Mouse (Mus musculus): ENCODE measurements around the gene Src.
"Not testable (repeated sequence)": the region's sequence is repeated elsewhere in the genome, so short reads cannot be mapped to it uniquely, and the experiment has no call there.

Gene Src

DNA sequence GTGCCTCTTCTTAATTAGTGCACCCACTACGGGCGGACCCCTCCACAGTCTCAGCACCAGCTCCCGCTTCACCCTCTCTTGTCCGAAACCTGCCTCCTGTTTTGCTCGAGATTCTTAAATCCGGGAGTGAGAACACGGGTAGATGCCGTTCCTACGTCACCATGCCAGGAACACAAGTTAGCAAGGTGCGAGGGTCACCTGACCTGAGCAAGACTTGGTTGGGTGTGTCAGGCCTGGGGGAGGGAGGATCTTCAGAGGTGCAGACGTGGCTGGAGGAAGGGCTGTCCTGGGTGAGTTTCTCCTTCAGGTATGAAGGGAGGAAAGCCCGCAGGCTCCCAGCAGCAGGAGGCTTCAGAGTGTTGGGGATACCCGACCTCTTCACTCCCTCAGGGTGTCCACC is at the start of gene Src:
TSS of gene Src (plus strand) at position 239 of the 400 bp plus-strand sequence.
- in situ Hi-C loops (cut with MboI; ENCODE audit: low sequenced_read_pairs): no loop called here

GRCm38 (mm10) chr2:157371696-157372095 is 46.5 kb upstream of the Src start:
- in situ Hi-C loops (cut with MboI; ENCODE audit: low sequenced_read_pairs): no loop called here

GRCm38 (mm10) chr2:157373681-157374080 is 44.6 kb upstream of the Src start:
- in situ Hi-C loops (cut with MboI; ENCODE audit: low sequenced_read_pairs): no loop called here

DNA sequence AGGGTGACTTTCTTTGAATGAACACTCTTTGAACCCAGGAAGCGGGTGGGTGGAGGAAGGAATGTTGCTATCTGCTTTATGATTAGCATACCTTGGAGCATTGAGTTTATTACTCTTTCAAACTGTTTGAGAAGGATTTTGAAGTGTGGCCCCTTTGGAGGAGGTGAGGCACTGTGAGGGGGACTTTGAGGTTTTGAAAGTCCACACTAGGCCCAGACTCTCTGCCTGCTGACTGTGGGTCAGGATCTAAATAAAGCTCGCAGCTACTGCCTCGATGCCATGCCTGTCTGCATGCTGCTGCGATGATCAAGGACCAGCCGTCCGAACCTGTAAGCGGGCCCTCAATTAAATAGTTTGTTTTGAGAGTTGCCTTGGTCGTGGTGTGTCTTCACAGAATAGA is 43.2 kb upstream of the Src start:
- in situ Hi-C loops (cut with MboI; ENCODE audit: low sequenced_read_pairs): no loop called here

- in situ Hi-C loops (cut with MboI; ENCODE audit: low sequenced_read_pairs): no loop called here
Measured at GRCm38 (mm10) chr2:157375794-157376757, 42.2 kb upstream of the Src start.

GRCm38 (mm10) chr2:157376995-157377394 is 41.2 kb upstream of the Src start:
- in situ Hi-C loops (cut with MboI; ENCODE audit: low sequenced_read_pairs): no loop called here

- in situ Hi-C loops (cut with MboI; ENCODE audit: low sequenced_read_pairs): no loop called here
Measured at GRCm38 (mm10) chr2:157384836-157385235, 33.4 kb upstream of the Src start.

DNA sequence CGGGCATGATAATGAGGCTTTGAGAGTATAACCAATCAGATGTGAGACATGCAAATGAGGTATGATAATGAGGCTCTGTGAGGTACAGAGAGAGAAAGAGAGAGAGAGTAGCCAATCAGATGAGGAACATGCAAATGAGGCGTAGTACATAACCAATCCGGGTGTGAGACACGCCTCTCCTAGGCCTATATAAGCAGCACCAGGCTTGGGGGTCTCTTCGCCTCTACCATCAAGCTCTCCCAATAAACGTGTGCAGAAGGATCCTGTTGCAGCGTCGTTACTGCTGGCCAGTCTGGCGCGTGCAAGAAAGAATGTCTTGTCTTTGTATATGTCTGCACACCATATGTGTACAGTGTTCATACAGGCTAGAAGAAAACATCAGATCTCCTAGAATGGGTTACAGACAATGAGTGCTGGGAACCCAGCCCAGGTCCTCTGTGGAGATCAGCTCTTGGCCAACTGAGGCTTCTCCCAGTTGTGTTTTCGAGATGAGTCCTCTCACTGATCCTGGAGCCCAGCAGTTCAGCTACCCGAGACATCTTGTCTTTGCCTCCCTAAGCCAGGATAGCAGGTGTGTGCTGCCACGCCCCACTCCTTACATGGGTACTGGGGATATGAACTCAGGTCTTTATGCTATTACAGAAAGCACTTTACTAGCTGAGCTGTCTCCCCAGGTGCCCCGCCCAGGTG is 29.2 kb upstream of the Src start:
- in situ Hi-C loops (cut with MboI; ENCODE audit: low sequenced_read_pairs): not testable (repeated sequence)

DNA sequence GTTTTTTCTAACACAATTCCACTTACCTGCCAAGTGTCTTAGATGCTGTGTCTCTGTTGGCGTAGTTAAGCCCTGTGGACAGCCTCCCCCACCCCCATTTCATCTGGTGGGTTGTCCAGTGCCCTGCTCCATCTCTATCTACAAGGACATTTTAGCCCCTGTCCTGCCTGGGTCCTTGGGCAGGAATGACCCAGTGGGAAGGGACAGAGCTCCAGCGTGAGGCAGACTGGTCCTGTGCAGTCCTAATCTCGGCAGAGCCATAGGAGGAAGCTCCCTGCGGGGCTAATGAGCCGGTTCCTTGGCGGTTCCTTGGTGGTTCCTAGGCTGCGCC is 28.7 kb upstream of the Src start:
- in situ Hi-C loops (cut with MboI; ENCODE audit: low sequenced_read_pairs): no loop called here

GRCm38 (mm10) chr2:157392331-157392730 is 25.9 kb upstream of the Src start:
- in situ Hi-C loops (cut with MboI; ENCODE audit: low sequenced_read_pairs): no loop called here

DNA sequence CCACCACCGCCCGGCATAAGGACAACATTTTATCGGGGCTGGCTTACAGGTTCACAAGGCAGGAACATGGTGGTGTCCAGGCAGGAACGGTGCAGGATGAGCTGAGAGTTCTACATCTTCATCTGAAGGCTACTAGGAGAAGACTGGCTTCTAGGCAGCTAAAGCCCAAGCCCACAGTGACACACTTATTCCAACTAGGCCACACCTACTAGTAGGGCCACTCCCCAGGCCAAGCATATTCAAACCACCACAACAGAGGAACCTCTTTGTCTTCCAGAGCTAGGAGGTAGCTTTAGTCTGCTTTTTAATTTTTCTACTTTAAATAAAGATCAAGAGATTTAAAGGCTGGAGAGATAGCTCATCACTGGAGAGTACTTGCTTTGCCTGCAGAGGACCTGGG is 24.7 kb upstream of the Src start:
- in situ Hi-C loops (cut with MboI; ENCODE audit: low sequenced_read_pairs): no loop called here

DNA sequence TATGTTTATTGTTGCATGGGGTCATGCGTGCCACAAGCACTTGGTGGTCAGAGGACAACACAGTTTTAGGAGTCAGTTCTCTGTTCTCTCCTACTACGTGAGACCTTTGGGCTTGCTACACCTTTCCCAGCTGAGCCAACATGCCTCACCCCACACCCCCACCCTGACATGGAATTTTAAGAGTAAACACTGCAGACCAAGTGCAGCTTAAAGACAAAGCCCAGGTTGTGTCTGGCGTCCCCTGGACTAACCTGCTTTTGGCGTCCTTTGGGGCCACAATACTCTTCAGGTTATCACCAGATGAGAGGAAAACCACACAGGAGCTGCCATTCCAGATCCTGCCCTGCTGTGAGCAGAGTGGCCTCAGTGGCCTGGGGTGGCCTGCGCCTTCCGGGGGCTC is 23.4 kb upstream of the Src start:
- in situ Hi-C loops (cut with MboI; ENCODE audit: low sequenced_read_pairs): no loop called here

DNA sequence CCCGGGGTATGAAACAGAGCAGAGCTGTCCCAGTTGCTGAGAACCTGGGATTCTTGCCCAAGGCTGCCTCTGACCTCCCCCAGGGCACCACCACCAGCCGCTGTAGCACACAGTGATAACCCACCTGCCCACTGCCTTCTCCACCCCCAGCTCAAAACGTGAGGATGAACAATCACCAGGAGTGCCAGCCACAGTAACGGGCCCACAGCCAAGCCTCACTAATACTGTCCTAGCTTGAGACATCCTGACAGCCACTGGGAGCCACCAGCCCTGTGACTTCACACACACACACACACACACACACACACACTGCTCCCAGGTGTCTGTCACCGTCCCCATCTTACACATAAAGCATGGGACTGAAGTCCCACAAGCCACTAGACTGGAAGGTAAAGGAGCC is 22.9 kb upstream of the Src start:
- in situ Hi-C loops (cut with MboI; ENCODE audit: low sequenced_read_pairs): no loop called here

GRCm38 (mm10) chr2:157395960-157396359 is 22.3 kb upstream of the Src start:
- in situ Hi-C loops (cut with MboI; ENCODE audit: low sequenced_read_pairs): no loop called here

DNA sequence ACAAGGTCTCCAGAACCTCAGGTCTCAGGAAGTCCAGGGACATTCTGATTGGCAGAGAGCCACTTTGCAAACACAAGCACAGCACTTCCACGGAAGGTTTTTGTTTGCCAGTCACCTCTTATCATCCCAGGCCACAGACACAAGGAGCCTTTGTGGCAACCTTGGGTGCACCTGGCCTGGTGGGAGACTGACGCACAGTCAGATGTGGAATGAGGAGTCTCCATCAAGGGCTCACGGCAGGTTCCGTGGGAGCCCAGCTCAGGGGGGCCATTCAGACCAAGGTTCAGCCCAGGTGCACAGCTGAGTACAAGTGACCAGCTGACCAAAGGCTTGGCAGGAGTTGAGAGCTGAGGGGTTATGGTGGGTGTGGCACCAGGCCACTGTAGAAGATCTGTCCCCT is 20.9 kb upstream of the Src start:
- in situ Hi-C loops (cut with MboI; ENCODE audit: low sequenced_read_pairs): no loop called here

DNA sequence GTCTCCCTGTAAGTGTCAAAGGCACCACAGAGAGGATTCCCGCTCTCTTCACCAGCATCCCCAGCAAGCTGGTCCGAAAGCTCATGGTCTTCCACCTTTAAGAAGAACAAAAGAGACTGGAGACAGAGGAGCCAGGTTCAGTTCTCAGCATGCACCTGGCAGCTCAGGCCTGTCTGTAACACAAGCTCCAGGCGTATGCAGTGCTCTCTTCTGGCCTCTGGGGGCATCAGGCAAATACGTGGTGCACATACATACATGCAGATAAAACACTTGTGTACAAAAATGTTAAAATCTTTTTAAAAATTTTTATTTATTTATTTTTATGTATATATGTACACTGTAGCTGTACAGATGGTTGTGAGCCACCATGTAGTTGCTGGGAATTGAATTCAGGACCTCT is 19.7 kb upstream of the Src start:
- in situ Hi-C loops (cut with MboI; ENCODE audit: low sequenced_read_pairs): no loop called here

GRCm38 (mm10) chr2:157399797-157400196 is 18.4 kb upstream of the Src start:
- in situ Hi-C loops (cut with MboI; ENCODE audit: low sequenced_read_pairs): no loop called here

- in situ Hi-C loops (cut with MboI; ENCODE audit: low sequenced_read_pairs): no loop called here
Measured at GRCm38 (mm10) chr2:157400491-157400890, 17.8 kb upstream of the Src start.

- in situ Hi-C loops (cut with MboI; ENCODE audit: low sequenced_read_pairs): no loop called here
Measured at GRCm38 (mm10) chr2:157401261-157401660, 17.0 kb upstream of the Src start.

DNA sequence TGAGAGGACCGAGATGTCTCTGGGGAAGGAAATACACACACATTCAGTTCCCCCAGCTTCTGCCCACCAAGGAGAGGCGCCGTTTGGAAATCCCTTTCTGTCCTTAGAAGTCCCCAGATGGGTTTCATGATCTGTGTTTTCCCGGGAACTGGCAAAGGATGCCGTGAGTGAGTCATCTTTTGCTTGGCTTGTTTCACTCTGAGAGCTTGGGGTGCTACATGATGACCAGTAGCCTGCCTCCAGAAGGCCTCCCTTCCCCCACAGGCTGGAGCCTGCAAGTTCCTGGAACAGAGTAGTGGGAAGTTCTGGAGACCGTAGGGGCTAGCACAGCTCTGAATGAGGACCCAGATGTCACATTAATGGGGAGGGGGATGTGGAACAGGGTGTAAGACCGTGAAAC is 10.6 kb upstream of the Src start:
- in situ Hi-C loops (cut with MboI; ENCODE audit: low sequenced_read_pairs): no loop called here

- in situ Hi-C loops (cut with MboI; ENCODE audit: low sequenced_read_pairs): no loop called here
Measured at GRCm38 (mm10) chr2:157409793-157410533, 8.3 kb upstream of the Src start.
